Mouse (Mus musculus): Measurements from ENCODE around the gene Srpk2.

GRCm38 (mm10) chr5:23650504-23650903 lies 33.9 kb downstream of the Srpk2 start:
- TF ChIP-seq CTCF (IDR thresholded peaks at IDR 0.05; ENCODE audit: low read depth) (no peak), EP300 (optimal IDR thresholded peaks at IDR 0.05) (no peak)
